Mouse (Mus musculus): Measurements from ENCODE around the gene Nipsnap1. TPM values are rescaled to one million over a fixed set of nuclear protein-coding genes. Genes with fewer than 3 reads are reported as not detected.

Nipsnap1 gene
- total and polyA plus RNA-seq, 3 experiments, result 22.5 to 36.0 (median 24.4) TPM

DNA sequence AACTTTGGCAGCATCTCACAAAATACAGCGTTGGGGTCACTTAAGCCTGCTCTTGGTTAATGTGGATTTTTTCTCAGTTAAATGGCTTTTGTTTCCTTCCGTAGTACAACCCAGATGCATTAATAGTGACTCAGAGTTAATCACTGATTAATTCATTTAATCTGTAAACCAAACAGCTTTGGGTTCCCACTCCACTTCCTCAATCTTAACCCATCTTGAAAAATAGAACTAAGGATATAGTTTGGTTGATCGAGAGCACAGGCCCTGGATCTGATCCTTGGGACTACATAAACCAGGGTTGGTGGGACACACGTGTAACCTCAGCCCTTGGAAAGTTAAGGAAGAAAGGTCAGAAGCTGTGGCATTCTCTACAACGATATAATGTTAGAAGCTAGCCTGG lies 62.5 kb downstream of the Nipsnap1 start:
- Histone ChIP-seq H3K9me3 (replicated peaks) (no peaks in the 10 kb centered on the region), H3K4me3 (ENCODE audit: low read depth, low read length) (no peak overlapping the region), H3K27me3 (ENCODE audit: insufficient read depth, low read length) (no peaks in the 10 kb centered on the region), H3K4me1 (ENCODE audit: insufficient read depth, low read depth, low read length) (peaks cover 2% of the 10 kb centered on the region; the same call in 1 of the 2 replicates), H3K36me3 (replicated peaks) (peaks cover 56% of the 10 kb centered on the region)
- DNase-seq (ENCODE audit: low spot score), result no peak
- ATAC-seq (ENCODE audit: extremely low read depth, insufficient number of reproducible peaks, low FRiP score, poor library complexity, severe bottlenecking), result no peak
- TF ChIP-seq GATA1 (IDR thresholded peaks at IDR 0.05; ENCODE audit: borderline replicate concordance, low read length) (no peak), GATA2 (IDR thresholded peaks at IDR 0.05; ENCODE audit: borderline replicate concordance, low read depth, low read length) (no peak), CTCF (IDR thresholded peaks at IDR 0.05; ENCODE audit: low read depth, low read length) (no peak), TAL1 (conservative IDR thresholded peaks at IDR 0.05; ENCODE audit: low read depth, low read length) (no peak), POLR2AphosphoS5 (IDR thresholded peaks at IDR 0.05; ENCODE audit: insufficient replicate concordance, low read depth, low read length) (no peak)

Other genes starting within 250 kb of the Nipsnap1 start
- gene Ascc2, start 236.2 kb upstream of the Nipsnap1 start, total RNA-seq (2014; fragmentation: Nextera tagmentation), result 27.8 and 28.4 TPM in 2 replicates
- 22.0 and 22.8 TPM in 2 replicates for gene Ascc2, start 236.2 kb upstream of the Nipsnap1 start, total RNA-seq (2017)
- gene Ascc2, start 236.2 kb upstream of the Nipsnap1 start, polyA plus RNA-seq (2012), result 52.0 and 53.0 TPM in 2 replicates
- gene Uqcr10, start 169.6 kb upstream of the Nipsnap1 start, total RNA-seq (2014; fragmentation: Nextera tagmentation), result 95.7 and 142 TPM in 2 replicates
- 191 and 272 TPM in 2 replicates for gene Uqcr10, start 169.6 kb upstream of the Nipsnap1 start, total RNA-seq (2017)
- gene Uqcr10, start 169.6 kb upstream of the Nipsnap1 start, polyA plus RNA-seq (2012), result 23.8 and 27.4 TPM in 2 replicates
- gene Zmat5, start 169.3 kb upstream of the Nipsnap1 start, total RNA-seq (2014; fragmentation: Nextera tagmentation), result 43.4 and 53.5 TPM in 2 replicates
- gene Zmat5, start 169.3 kb upstream of the Nipsnap1 start, total RNA-seq (2017), result 11.9 and 16.8 TPM in 2 replicates
- 94.1 and 106 TPM in 2 replicates for gene Zmat5, start 169.3 kb upstream of the Nipsnap1 start, polyA plus RNA-seq (2012)
- gene Cabp7, start 127.2 kb upstream of the Nipsnap1 start, total RNA-seq (2014; fragmentation: Nextera tagmentation), result not detected in 2 replicates
- not detected in 2 replicates for gene Cabp7, start 127.2 kb upstream of the Nipsnap1 start, total RNA-seq (2017)
- not detected in 2 replicates for gene Cabp7, start 127.2 kb upstream of the Nipsnap1 start, polyA plus RNA-seq (2012)
- 41.9 and 43.3 TPM in 2 replicates for gene Nf2, start 24.4 kb upstream of the Nipsnap1 start, total RNA-seq (2014; fragmentation: Nextera tagmentation)
- 44.4 and 49.7 TPM in 2 replicates for gene Nf2, start 24.4 kb upstream of the Nipsnap1 start, total RNA-seq (2017)
- 62.2 and 79.7 TPM in 2 replicates for gene Nf2, start 24.4 kb upstream of the Nipsnap1 start, polyA plus RNA-seq (2012)
- 50.6 and 57.9 TPM in 2 replicates for gene Thoc5, start 21.4 kb downstream of the Nipsnap1 start, total RNA-seq (2014; fragmentation: Nextera tagmentation)
- gene Thoc5, start 21.4 kb downstream of the Nipsnap1 start, total RNA-seq (2017), result 67.5 and 68.8 TPM in 2 replicates
- 5.8 and 8.9 TPM in 2 replicates for gene Thoc5, start 21.4 kb downstream of the Nipsnap1 start, polyA plus RNA-seq (2012)
- gene Nefh, start 74.1 kb downstream of the Nipsnap1 start, total RNA-seq (2014; fragmentation: Nextera tagmentation), result 56.4 and 60.4 TPM in 2 replicates
- 153 and 179 TPM in 2 replicates for gene Nefh, start 74.1 kb downstream of the Nipsnap1 start, total RNA-seq (2017)
- gene Nefh, start 74.1 kb downstream of the Nipsnap1 start, polyA plus RNA-seq (2012), result 40.7 and 49.4 TPM in 2 replicates
- gene Ap1b1, start 112.9 kb downstream of the Nipsnap1 start, total RNA-seq (2014; fragmentation: Nextera tagmentation), result 129 and 141 TPM in 2 replicates
- 94.9 and 98.0 TPM in 2 replicates for gene Ap1b1, start 112.9 kb downstream of the Nipsnap1 start, total RNA-seq (2017)
- 76.1 and 86.1 TPM in 2 replicates for gene Ap1b1, start 112.9 kb downstream of the Nipsnap1 start, polyA plus RNA-seq (2012)
- not detected in 2 replicates for gene Rasl10a, start 184.2 kb downstream of the Nipsnap1 start, total RNA-seq (2014; fragmentation: Nextera tagmentation)
- 0.55 TPM in 1 of 2 replicates, not detected in the other for gene Rasl10a, start 184.2 kb downstream of the Nipsnap1 start, total RNA-seq (2017)
- gene Rasl10a, start 184.2 kb downstream of the Nipsnap1 start, polyA plus RNA-seq (2012), result 0.37 and 0.47 TPM in 2 replicates
- gene Gas2l1, start 191.4 kb downstream of the Nipsnap1 start, total RNA-seq (2014; fragmentation: Nextera tagmentation), result 29.4 and 32.1 TPM in 2 replicates
- gene Gas2l1, start 191.4 kb downstream of the Nipsnap1 start, total RNA-seq (2017), result 18.2 and 22.1 TPM in 2 replicates
- gene Gas2l1, start 191.4 kb downstream of the Nipsnap1 start, polyA plus RNA-seq (2012), result 103 and 113 TPM in 2 replicates
- 9.7 and 10.9 TPM in 2 replicates for gene Rhbdd3, start 225.0 kb downstream of the Nipsnap1 start, total RNA-seq (2014; fragmentation: Nextera tagmentation)
- gene Rhbdd3, start 225.0 kb downstream of the Nipsnap1 start, total RNA-seq (2017), result 19.4 and 21.1 TPM in 2 replicates
- 37.2 and 42.8 TPM in 2 replicates for gene Rhbdd3, start 225.0 kb downstream of the Nipsnap1 start, polyA plus RNA-seq (2012)
- gene Ewsr1, start 225.3 kb downstream of the Nipsnap1 start, total RNA-seq (2014; fragmentation: Nextera tagmentation), result 454 and 476 TPM in 2 replicates
- 527 and 560 TPM in 2 replicates for gene Ewsr1, start 225.3 kb downstream of the Nipsnap1 start, total RNA-seq (2017)
- gene Ewsr1, start 225.3 kb downstream of the Nipsnap1 start, polyA plus RNA-seq (2012), result 1,012 and 1,154 TPM in 2 replicates

Data from G1E (cell line).